Mouse (Mus musculus) liver, embryonic 12.5 days (tissue): ENCODE data around the gene Neu1. TPM values are rescaled to one million over a fixed set of nuclear protein-coding genes. Genes with fewer than 3 reads are reported as not detected.
"Not testable (repeated sequence)": the region's sequence is repeated elsewhere in the genome, so short reads cannot be mapped to it uniquely, and the experiment has no call there.

ENCODE experiments used
- ATAC-seq: fragments of 200-750 bp; cut with Nextera tagmentation; 2 replicates; pipeline ENCODE4 v1.8.0; 2017; ENCODE audit warnings: moderate number of reproducible peaks, mild to moderate bottlenecking, moderate library complexity
- H3K27ac ChIP-seq: fragments of 300-500 bp; sonication (generic); 2 replicates; pipeline ENCODE4 v1.5.1; 2016; ENCODE audit warnings: mild to moderate bottlenecking
- H3K27me3 ChIP-seq: fragments of 300-500 bp; sonication (generic); replicated peaks from 2 replicates; pipeline ENCODE4 v1.6.1; 2016; ENCODE audit warnings: mild to moderate bottlenecking, moderate library complexity
- H3K36me3 ChIP-seq: fragments of 300-500 bp; sonication (generic); 2 replicates; pipeline ENCODE4 v1.6.1; 2016; ENCODE audit warnings: mild to moderate bottlenecking, moderate library complexity
- H3K4me1 ChIP-seq: fragments of 300-500 bp; sonication (generic); 2 replicates; pipeline ENCODE4 v1.6.1; 2016
- H3K4me2 ChIP-seq: fragments of 300-500 bp; sonication (generic); 2 replicates; pipeline ENCODE4 v1.6.1; 2016; ENCODE audit warnings: mild to moderate bottlenecking, moderate library complexity
- H3K4me3 ChIP-seq: fragments of 300-500 bp; sonication (generic); 2 replicates; pipeline ENCODE4 v1.5.1; 2016; ENCODE audit warnings: mild to moderate bottlenecking, moderate library complexity
- H3K9ac ChIP-seq: fragments of 300-500 bp; sonication (generic); 2 replicates; pipeline ENCODE4 v1.6.1; 2016; ENCODE audit warnings: mild to moderate bottlenecking, moderate library complexity
- H3K9me3 ChIP-seq: fragments of 300-500 bp; sonication (generic); replicated peaks from 2 replicates; pipeline ENCODE4 v1.6.1; 2016; ENCODE audit warnings: mild to moderate bottlenecking, moderate library complexity
- WGBS: fragments of 180-500 bp; shearing (Covaris S2); methylation state at CpG from one replicate; pipeline ENCODE4 v1.1.7; 2016; ENCODE audit not compliant: insufficient replicate concordance; 5-methylcytosine and 5-hydroxymethylcytosine counted together
- polyA plus RNA-seq: library from polyadenylated mRNA; unstranded; fragments of >200 nt; fragmentation: Nextera tagmentation; extraction: Ambion mirVana; gene quantifications from 2 replicates; pipeline ENCODE4 v1.2.1, GENCODE M21; 2016

Gene Neu1
- polyA plus RNA-seq, 1 experiment from 2014 or later = 16.9 TPM

- no peak for ATAC-seq
- no peak overlapping the region for H3K9ac ChIP-seq
- peaks cover 18% of the 10 kb centered on the region; the same call in 1 of the 2 replicates for H3K36me3 ChIP-seq
- no peak overlapping the region for H3K27ac ChIP-seq
- peaks cover 38% of the 10 kb centered on the region for H3K4me1 ChIP-seq
- WGBS = 68% methylated on average over 24 of the region's 24 CpGs
- H3K27me3 ChIP-seq = no peaks in the 10 kb centered on the region
- H3K4me2 ChIP-seq = peak overlapping the region; percentile 31
- H3K9me3 ChIP-seq = no peaks in the 10 kb centered on the region
- no peak overlapping the region for H3K4me3 ChIP-seq
Measured at GRCm38 (mm10) chr17:34934031-34934430, 3.0 kb downstream of the Neu1 start.

GRCm38 (mm10) chr17:34934830-34935229 lies 3.8 kb downstream of the Neu1 start:
- Histone ChIP-seq H3K4me3 (no peak overlapping the region), H3K9ac (no peak overlapping the region), H3K9me3 (no peaks in the 10 kb centered on the region), H3K27ac (peak overlapping the region; percentile 37; the same call in 1 of the 2 replicates), H3K27me3 (no peaks in the 10 kb centered on the region), H3K4me1 (peaks cover 38% of the 10 kb centered on the region), H3K36me3 (peaks cover 18% of the 10 kb centered on the region; the same call in 1 of the 2 replicates), H3K4me2 (0 out of 2 replicates have a peak overlapping the region, but pooled peaks have one; percentile 15)
- no peak for ATAC-seq
- WGBS = 37% methylated on average over 8 of the region's 8 CpGs

DNA sequence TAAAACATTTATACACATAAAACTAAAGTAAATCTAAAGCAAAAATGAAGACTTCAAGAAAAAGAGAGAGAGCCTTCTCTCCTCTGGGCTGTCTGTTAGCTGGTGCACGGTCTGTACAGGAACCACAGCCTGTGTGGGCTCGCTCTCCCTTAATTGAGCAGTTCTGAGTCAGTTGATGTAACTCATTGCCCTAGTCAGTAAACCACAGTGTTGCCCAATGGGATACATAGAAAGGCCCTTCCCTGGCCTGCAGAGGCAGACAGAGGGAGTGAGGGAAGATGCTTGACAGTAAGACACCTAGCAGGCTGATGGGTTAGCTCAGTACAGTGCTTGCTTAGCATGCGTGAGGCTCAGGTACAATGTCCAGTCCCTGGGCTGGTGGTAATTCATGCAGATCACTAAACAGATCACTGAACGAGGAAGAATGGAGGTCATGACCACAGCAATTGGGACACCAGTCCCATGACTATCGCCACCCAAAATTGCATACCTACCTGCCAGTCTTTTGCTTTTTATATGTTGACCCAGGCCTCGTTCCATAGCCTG lies 7.0 kb downstream of the Neu1 start:
- Histone ChIP-seq H3K9ac (no peak overlapping the region), H3K9me3 (no peaks in the 10 kb centered on the region), H3K27me3 (no peaks in the 10 kb centered on the region), H3K36me3 (peaks cover 18% of the 10 kb centered on the region; the same call in 1 of the 2 replicates), H3K4me2 (no peak overlapping the region), H3K4me3 (no peak overlapping the region), H3K27ac (no peak overlapping the region), H3K4me1 (peaks cover 35% of the 10 kb centered on the region)
- WGBS = 71% methylated on average over 6 of the region's 6 CpGs
- ATAC-seq = no peak

DNA sequence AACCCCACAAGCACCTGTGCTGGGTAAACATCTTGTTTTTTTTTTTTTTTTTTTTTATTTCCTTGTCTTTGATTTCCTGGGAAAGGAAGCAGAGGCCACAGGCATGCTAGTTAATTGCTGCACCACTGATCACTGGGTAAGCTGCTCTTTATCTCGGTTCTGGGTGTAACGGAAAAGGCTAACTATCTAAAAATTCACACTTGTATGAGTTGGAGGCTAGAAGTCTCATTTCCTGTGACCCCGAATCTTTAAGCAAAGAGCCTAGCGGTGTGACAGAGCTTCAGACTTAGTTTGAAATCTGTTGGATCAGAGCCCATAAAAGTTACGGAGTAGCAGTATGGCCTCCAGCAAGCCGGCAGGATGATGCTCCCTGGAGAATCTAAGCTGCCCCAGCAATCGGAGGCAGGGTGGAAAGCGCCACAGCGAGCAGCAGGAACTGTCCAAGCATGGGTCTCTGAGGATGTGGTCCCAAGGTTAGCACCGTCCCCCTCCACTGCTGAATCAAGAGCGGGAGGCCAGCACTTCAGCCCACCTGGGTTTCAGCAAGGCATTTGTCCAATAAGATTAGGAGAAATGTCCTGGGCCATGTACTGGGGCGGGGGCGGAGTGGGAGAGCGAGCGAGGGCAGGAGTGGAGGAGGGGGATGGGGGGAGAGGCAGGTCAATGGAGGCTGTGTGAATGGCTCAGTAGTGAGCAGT lies 10.4 kb downstream of the Neu1 start:
- peak overlapping the region; percentile 60 for H3K9ac ChIP-seq
- peak; percentile 50; the same call in 1 of the 2 replicates for ATAC-seq
- WGBS = 16% methylated on average over 15 of the region's 15 CpGs

GRCm38 (mm10) chr17:34943128-34943815 lies 12.2 kb downstream of the Neu1 start:
- WGBS = 77% methylated on average over 4 of the region's 4 CpGs
- no peaks in the 10 kb centered on the region for H3K27me3 ChIP-seq
- no peaks in the 10 kb centered on the region for H3K36me3 ChIP-seq
- H3K9ac ChIP-seq = no peak overlapping the region
- H3K4me1 ChIP-seq = peaks cover 19% of the 10 kb centered on the region
- no peak for ATAC-seq
- no peak overlapping the region for H3K27ac ChIP-seq
- H3K4me2 ChIP-seq = no peak overlapping the region
- H3K9me3 ChIP-seq = no peaks in the 10 kb centered on the region
- no peak overlapping the region for H3K4me3 ChIP-seq

More for the DNA sequence above, 10.4 kb downstream of the Neu1 start:
- Histone ChIP-seq H3K4me2 (peak overlapping the region; percentile 71), H3K27me3 (no peaks in the 10 kb centered on the region), H3K36me3 (no peaks in the 10 kb centered on the region), H3K9me3 (no peaks in the 10 kb centered on the region), H3K4me3 (peak overlapping the region; percentile 32), H3K4me1 (peaks cover 19% of the 10 kb centered on the region), H3K27ac (peak overlapping the region; percentile 74)

GRCm38 (mm10) chr17:34944362-34944761 lies 13.3 kb downstream of the Neu1 start:
- no peak for ATAC-seq
- H3K9ac ChIP-seq = no peak overlapping the region
- H3K27me3 ChIP-seq = no peaks in the 10 kb centered on the region
- no peak overlapping the region for H3K27ac ChIP-seq
- no peak overlapping the region for H3K4me3 ChIP-seq
- no peaks in the 10 kb centered on the region for H3K9me3 ChIP-seq
- peaks cover 1% of the 10 kb centered on the region for H3K36me3 ChIP-seq
- peaks cover 19% of the 10 kb centered on the region for H3K4me1 ChIP-seq
- no peak overlapping the region for H3K4me2 ChIP-seq

- peaks cover 24% of the 10 kb centered on the region for H3K36me3 ChIP-seq
- H3K9me3 ChIP-seq = no peaks in the 10 kb centered on the region
- H3K9ac ChIP-seq = no peak overlapping the region
- H3K27ac ChIP-seq = no peak overlapping the region
- no peak for ATAC-seq
- 73% methylated on average over 5 of the region's 5 CpGs for WGBS
- no peak overlapping the region for H3K4me2 ChIP-seq
- H3K4me3 ChIP-seq = no peak overlapping the region
- no peaks in the 10 kb centered on the region for H3K27me3 ChIP-seq
- H3K4me1 ChIP-seq = peaks cover 31% of the 10 kb centered on the region
Measured at GRCm38 (mm10) chr17:34946486-34947140, 15.6 kb downstream of the Neu1 start.

- H3K4me1 ChIP-seq = peaks cover 25% of the 10 kb centered on the region
- no peak overlapping the region for H3K27ac ChIP-seq
- H3K4me3 ChIP-seq = no peak overlapping the region
- WGBS = 29% methylated on average over 8 of the region's 8 CpGs
- no peak overlapping the region for H3K9ac ChIP-seq
- H3K4me2 ChIP-seq = no peak overlapping the region
- H3K9me3 ChIP-seq = no peaks in the 10 kb centered on the region
- H3K36me3 ChIP-seq = peaks cover 25% of the 10 kb centered on the region
- no peak for ATAC-seq
- H3K27me3 ChIP-seq = no peaks in the 10 kb centered on the region
Measured at GRCm38 (mm10) chr17:34947606-34948005, 16.6 kb downstream of the Neu1 start.

DNA sequence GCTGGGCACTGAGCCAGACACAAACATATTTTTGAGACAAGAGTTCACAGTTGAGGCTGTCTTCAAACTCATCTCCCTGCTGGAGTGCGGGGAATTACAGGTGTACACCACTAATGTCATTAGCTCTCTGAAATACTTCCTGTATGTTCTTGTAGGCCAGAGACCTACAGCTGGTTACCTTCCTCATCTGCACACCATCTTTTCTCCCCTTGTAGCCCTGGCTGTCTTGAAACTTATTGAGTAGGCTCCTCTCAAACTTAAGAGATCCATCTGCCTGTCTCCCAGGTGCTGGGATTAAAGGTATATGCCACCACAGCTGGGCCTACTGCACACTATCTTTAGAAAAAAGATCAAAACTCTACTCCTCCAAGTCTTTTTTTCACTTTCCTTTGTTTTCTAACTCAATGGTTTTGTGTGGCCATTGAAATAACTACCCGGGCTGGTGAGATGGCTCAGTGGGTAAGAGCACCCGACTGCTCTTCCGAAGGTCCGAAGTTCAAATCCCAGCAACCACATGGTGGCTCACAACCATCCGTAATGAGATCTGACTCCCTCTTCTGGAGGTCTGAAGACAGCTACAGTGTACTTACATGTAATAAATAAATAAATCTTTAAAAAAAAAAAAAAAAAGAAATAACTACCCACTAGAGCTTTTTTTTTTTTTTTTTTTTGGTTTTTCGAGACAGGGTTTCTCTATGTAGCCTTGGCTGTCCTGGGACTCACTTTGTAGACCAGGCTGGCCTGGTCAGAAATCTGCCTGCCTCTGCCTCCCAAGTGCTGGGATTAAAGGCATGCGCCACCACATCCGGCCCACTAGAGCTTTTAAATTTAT lies 17.9 kb downstream of the Neu1 start:
- not testable (repeated sequence) for H3K9ac ChIP-seq, H3K4me2 ChIP-seq, H3K4me3 ChIP-seq, H3K27me3 ChIP-seq, ATAC-seq, H3K9me3 ChIP-seq
- WGBS = 41% methylated on average over 9 of the region's 9 CpGs
- Histone ChIP-seq H3K27ac (peak overlapping the region; percentile 94), H3K36me3 (peaks cover 25% of the 10 kb centered on the region), H3K4me1 (peaks cover 31% of the 10 kb centered on the region)

DNA sequence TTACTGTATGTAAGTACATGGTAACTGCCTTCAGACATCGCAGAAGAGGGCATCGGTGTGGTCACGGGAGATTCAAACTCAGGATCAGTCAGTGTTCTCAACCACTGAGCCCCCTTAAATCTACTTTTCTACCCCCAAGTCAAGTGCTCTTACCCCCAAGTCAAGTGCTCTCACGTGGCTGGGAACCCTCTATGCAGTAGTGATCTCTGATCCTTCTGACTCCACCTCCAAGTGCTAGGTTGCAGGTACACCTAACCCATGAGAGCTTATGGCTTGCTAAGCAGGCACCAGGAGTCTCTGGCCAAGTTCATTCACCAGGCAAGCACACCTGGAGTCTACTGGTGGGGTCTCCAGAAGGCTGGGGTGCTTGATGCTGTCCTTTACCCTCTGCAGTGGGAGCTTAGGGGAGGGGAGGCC lies 18.5 kb downstream of the Neu1 start:
- H3K9me3 ChIP-seq = no peaks in the 10 kb centered on the region
- H3K36me3 ChIP-seq = peaks cover 25% of the 10 kb centered on the region
- peak overlapping the region; percentile 88; the same call in 1 of the 2 replicates for H3K4me2 ChIP-seq
- ATAC-seq = peak; percentile 54
- H3K9ac ChIP-seq = peak overlapping the region; percentile 36
- H3K4me1 ChIP-seq = peaks cover 31% of the 10 kb centered on the region
- peaks cover 2% of the 10 kb centered on the region; the same call in 1 of the 2 replicates for H3K27me3 ChIP-seq
- H3K27ac ChIP-seq = peak overlapping the region; percentile 94
- 14% methylated on average over 4 of the region's 4 CpGs for WGBS
- H3K4me3 ChIP-seq = 0 out of 2 replicates have a peak overlapping the region, but pooled peaks have one; percentile 83
